Mouse (Mus musculus) gastrocnemius, postnatal 4 days (tissue): Measurements from ENCODE around the gene Srp54c. TPM values are rescaled to one million over a fixed set of nuclear protein-coding genes. Genes with fewer than 3 reads are reported as not detected.

Experiments
- DNase-seq, 2 experiments: peaks; one replicate each; pipeline ENCODE4 v3.0.0; 2021 to 2022; ENCODE audit warnings: low spot score in 2 of 2, mixed read lengths in 2 of 2
- total RNA-seq, 2 experiments: library from RNA; stranded (reverse); gene quantifications; 2 replicates each; pipeline ENCODE4 v1.2.3; 2021

The Srp54c gene
- total RNA-seq, 2 experiments from 2014 or later: 24.8 to 33.1 TPM

DNA sequence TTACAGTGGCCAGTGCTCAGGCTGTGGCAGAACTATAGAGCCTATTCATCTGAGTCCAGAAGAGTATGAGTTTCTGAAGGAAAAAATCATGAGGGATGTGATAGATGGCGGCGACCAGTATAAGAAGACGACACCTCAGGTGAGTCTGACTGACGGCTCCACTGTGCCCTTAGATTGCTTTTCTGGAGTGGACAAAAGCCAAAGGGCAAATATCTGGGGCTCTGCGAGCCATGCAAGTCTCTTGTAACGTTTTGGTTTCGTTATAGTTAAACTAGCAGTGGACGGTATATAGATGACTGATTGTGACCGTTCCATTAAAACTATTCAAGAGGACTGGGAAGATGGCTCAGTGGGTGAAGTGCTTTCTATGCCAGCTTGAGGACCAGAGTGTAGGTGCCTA, 78.8 kb downstream of the Srp54c start:
- no peak for DNase-seq

DNA sequence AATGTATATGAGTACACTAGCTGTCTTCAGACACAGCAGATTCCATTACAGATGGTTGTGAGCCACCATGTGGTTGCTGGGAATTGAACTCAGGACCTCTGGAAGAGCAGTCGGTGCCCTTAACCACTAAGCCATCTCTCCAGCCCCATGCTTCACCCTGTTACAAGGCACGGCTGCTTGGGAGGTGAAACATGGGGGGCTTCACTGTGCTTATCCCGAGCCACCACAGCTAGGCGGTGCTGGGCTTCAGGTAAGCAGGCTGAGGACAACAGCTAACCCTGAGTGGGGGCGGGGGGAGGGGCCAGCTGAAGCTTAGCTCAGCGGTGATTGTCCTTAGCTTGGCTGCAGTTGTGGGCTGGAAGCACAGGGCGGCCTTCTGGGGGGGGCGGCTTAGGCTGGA, 79.5 kb downstream of the Srp54c start:
- no peak for DNase-seq

DNA sequence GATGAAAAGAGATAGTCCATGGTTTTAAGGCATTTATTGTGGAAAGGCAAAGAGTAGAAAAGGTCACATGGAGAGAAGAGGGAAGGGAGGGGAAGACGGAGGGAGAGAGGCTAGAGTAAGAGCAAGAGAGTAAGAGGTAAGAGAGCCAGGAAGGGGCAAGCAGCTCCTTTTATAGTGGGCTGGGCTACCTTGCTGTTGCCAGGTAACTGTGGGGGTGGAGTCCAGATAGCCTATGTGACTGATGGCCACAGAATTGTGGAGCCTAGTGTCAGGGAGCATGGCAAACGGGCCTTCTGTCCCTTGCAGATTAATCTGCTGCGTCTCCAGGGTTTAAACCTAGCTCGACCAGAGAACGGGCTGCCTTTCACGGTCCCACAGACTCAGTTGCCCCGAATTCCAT, 81.9 kb downstream of the Srp54c start:
- no peak for DNase-seq

Other genes starting within 250 kb of the Srp54c start
- gene Gm20403, start 243.6 kb upstream of the Srp54c start, total RNA-seq: not detected
- 10 to 100 TPM; 11.4 to 13.4 TPM for gene Baz1a, start 215.8 kb upstream of the Srp54c start, total RNA-seq
- 10 to 100 TPM in 1 of 2 experiments, 1 to 10 TPM in 1; 9.4 to 11.1 TPM for gene 2700097O09Rik, start 150.1 kb upstream of the Srp54c start, total RNA-seq
- gene Srp54a, start 149.9 kb upstream of the Srp54c start, total RNA-seq: 10 to 100 TPM; 73.8 to 90.5 TPM
- 1 to 10 TPM; 4.2 to 6.8 TPM for gene Fam177a, start 105.7 kb upstream of the Srp54c start, total RNA-seq
- 10 to 100 TPM; 38.9 to 41.0 TPM for gene Srp54b, start 75.1 kb upstream of the Srp54c start, total RNA-seq
- gene 1700047I17Rik2, start 30.6 kb upstream of the Srp54c start, total RNA-seq: 1 to 10 TPM; 6.1 to 7.0 TPM
- gene 1110008L16Rik, start 69.4 kb downstream of the Srp54c start, total RNA-seq: 1 to 10 TPM; 7.2 to 9.8 TPM
- gene Ppp2r3c, start 72.8 kb downstream of the Srp54c start, total RNA-seq: 10 to 100 TPM in 1 of 2 experiments, 1 to 10 TPM in 1; 8.4 to 13.2 TPM
- gene Psma6, start 154.1 kb downstream of the Srp54c start, total RNA-seq: 100 to 1,000 TPM; 240 to 247 TPM